Mouse (Mus musculus) thymus, adult 18-20 months (tissue): ENCODE data around the gene Gm7257.

Experiments
- DNase-seq, 2 experiments: peaks; one replicate each; pipeline ENCODE4 v3.0.0; 2022; ENCODE audit warnings: mixed read lengths in 2 of 2

The Gm7257 gene

GRCm38 (mm10) chr9:36431584-36431983, at the start of gene Gm7257:
Gm7257 (plus strand) TSS chr9:36431884.
- no peak for DNase-seq

GRCm38 (mm10) chr9:36402991-36403390, 28.7 kb upstream of the Gm7257 start:
- DNase-seq: no peak

- no peak for DNase-seq
Measured at GRCm38 (mm10) chr9:36435051-36435764, 3.5 kb downstream of the Gm7257 start.

- DNase-seq: no peak
Measured at GRCm38 (mm10) chr9:36475338-36475737, 43.7 kb downstream of the Gm7257 start, which contains the start of gene Gm9513. Gm9513 (plus strand) TSS chr9:36475638.
